Mouse (Mus musculus) intestine, postnatal 0 days (tissue): Measurements from ENCODE around the gene 1600002K03Rik. TPM values are rescaled to one million over a fixed set of nuclear protein-coding genes. Genes with fewer than 3 reads are reported as not detected.
"Not testable (repeated sequence)": the region's sequence is repeated elsewhere in the genome, so short reads cannot be mapped to it uniquely, and the experiment has no call there.

ENCODE experiments used
- ATAC-seq: fragments of 200-750 bp; cut with Nextera tagmentation; 2 replicates; pipeline ENCODE4 v1.8.0; 2017; ENCODE audit warnings: mild to moderate bottlenecking, moderate TSS enrichment, moderate library complexity
- H3K27ac ChIP-seq: fragments of 300-500 bp; sonication (generic); 2 replicates; pipeline ENCODE4 v1.5.1; 2014; ENCODE audit warnings: mild to moderate bottlenecking, low read depth, low read length, moderate library complexity
- H3K27me3 ChIP-seq: fragments of 300-500 bp; sonication (generic); replicated peaks from 2 replicates; pipeline ENCODE4 v1.6.1; 2014; ENCODE audit warnings: low read length, mixed read lengths; ENCODE audit not compliant: control insufficient read depth, insufficient read depth
- H3K36me3 ChIP-seq: fragments of 300-500 bp; sonication (generic); 2 replicates; pipeline ENCODE4 v1.6.1; 2014; ENCODE audit warnings: mild to moderate bottlenecking, moderate library complexity; ENCODE audit not compliant: control insufficient read depth, insufficient read depth
- H3K4me1 ChIP-seq: fragments of 300-500 bp; sonication (generic); replicated peaks from 2 replicates; pipeline ENCODE4 v1.6.1; 2014; ENCODE audit warnings: antibody characterized with exemption, low read length, mixed read lengths; ENCODE audit not compliant: control insufficient read depth, insufficient read depth
- H3K4me2 ChIP-seq: fragments of 300-500 bp; sonication (generic); replicated peaks from 2 replicates; pipeline ENCODE4 v1.6.1; 2014; ENCODE audit warnings: low read depth, mild to moderate bottlenecking, moderate library complexity
- H3K4me3 ChIP-seq: fragments of 300-500 bp; sonication (generic); 2 replicates; pipeline ENCODE4 v1.5.1; 2014; ENCODE audit warnings: low read depth, low read length
- H3K9ac ChIP-seq: fragments of 300-500 bp; sonication (generic); 2 replicates; pipeline ENCODE4 v1.6.1; 2014; ENCODE audit warnings: mild to moderate bottlenecking, low read depth, low read length
- H3K9me3 ChIP-seq: fragments of 300-500 bp; sonication (generic); 2 replicates; pipeline ENCODE4 v1.6.1; 2016; ENCODE audit warnings: mixed run types; ENCODE audit not compliant: control insufficient read depth
- CTCF ChIP-seq: sonication (generic); IDR thresholded peaks from 2 replicates; pipeline ENCODE4 v1.5.1; 2016; ENCODE audit warnings: low read depth, mild to moderate bottlenecking, control low read depth, antibody characterized with exemption, moderate library complexity
- WGBS: fragments of 180-500 bp; shearing (Covaris S2); extraction: QIAGEN DNeasy Blood & Tissue Kit; methylation state at CpG from one replicate; pipeline ENCODE4 v1.1.7; 2014; 5-methylcytosine and 5-hydroxymethylcytosine counted together
- polyA plus RNA-seq: library from polyadenylated mRNA; unstranded; fragments of >200 nt; fragmentation: Nextera tagmentation; extraction: Ambion mirVana; gene quantifications from 2 replicates; pipeline ENCODE4 v1.2.1, GENCODE M21; 2015

Gene 1600002K03Rik
- polyA plus RNA-seq, 1 experiment from 2014 or later: 13.9 TPM

DNA sequence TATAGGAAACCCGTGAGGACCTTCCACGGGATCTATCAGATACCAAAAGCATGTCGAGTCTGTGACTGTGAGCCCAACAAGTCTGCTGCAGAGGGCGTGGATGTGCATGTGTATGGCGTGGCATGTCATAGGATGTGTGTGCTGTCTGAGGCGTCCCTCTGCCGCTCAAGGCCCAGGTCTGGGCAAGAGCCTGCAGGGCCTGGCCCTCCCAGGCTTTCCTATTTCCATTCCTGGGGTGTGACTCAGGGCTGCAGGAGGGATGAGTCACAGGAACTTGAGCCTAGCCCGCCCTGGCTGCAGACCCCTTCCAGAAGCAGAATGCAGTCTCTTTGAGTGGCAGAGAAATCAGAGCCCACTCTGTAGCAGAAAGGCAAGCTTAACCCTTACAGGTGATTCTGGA lies 9.0 kb upstream of the 1600002K03Rik start:
- ATAC-seq: no peak
- H3K4me3 ChIP-seq: no peak overlapping the region
- no peak overlapping the region for H3K9ac ChIP-seq
- TF ChIP-seq CTCF: no peak
- no peaks in the 10 kb centered on the region for H3K9me3 ChIP-seq
- H3K4me2 ChIP-seq: 0 out of 2 replicates have a peak overlapping the region, but pooled peaks have one; percentile 1
- H3K36me3 ChIP-seq: no peaks in the 10 kb centered on the region
- 68% methylated on average over 8 of the region's 8 CpGs for whole genome bisulfite sequencing
- no peak overlapping the region for H3K27ac ChIP-seq
- H3K4me1 ChIP-seq: peaks cover 38% of the 10 kb centered on the region
- no peaks in the 10 kb centered on the region for H3K27me3 ChIP-seq

DNA sequence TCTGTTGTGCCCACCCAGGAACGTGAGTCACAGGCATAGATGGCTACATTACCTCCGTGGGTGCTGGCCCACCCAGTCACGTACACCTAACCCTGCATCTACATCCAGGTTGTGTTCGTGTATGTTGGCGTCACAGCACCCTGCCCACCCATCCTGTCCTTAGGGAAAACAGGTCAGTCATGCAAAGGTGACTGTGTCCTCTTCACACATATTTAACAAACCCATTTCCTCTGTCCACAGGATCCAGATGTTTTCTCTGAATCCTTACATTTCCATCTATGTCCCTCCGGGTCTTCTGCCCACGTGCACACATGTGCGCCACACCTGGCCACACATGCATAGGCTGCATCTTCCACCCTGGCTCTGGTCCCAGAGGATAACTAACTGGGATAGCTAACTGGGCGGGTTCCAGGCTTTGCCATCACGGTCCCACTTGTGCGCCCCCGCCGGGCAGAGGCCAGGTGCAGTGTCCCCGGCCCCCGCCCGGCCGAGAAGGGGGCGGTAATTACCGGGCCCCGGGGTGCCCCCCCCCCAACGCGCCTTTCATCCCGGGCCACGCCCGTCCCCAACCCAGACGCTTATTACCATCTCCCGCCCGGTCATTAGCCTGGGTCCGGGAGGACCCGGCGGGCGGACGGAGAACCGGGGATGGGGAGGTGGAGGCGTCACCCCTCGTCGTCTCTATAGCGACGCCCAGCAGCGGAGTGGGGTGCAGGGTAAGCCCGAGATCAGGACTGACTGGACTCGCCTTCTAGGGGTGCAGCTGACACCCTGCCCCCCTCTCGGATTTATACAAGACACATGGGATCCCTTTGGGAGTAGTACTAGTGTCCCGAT lies 8.4 kb upstream of the 1600002K03Rik start:
- peaks cover 32% of the 10 kb centered on the region for H3K4me1 ChIP-seq
- no peak for ATAC-seq
- H3K9ac ChIP-seq: peak overlapping the region; percentile 46
- H3K36me3 ChIP-seq: 0 out of 2 replicates have a peak, but pooled peaks cover 3% of the 10 kb centered on the region
- peak overlapping the region; percentile 37 for H3K4me3 ChIP-seq
- no peaks in the 10 kb centered on the region for H3K9me3 ChIP-seq
- no peak for TF ChIP-seq CTCF
- no peaks in the 10 kb centered on the region for H3K27me3 ChIP-seq
- 8% methylated on average over 44 of the region's 44 CpGs for WGBS
- H3K4me2 ChIP-seq: peak overlapping the region; percentile 82
- H3K27ac ChIP-seq: peak overlapping the region; percentile 50

GRCm38 (mm10) chr10:80164998-80165344 lies 7.8 kb upstream of the 1600002K03Rik start:
- Histone ChIP-seq H3K27me3 (no peaks in the 10 kb centered on the region), H3K36me3 (peaks cover 9% of the 10 kb centered on the region), H3K4me1 (peaks cover 29% of the 10 kb centered on the region), H3K9ac (peak overlapping the region; percentile 46), H3K27ac (peak overlapping the region; percentile 60), H3K4me3 (peak overlapping the region; percentile 37), H3K9me3 (no peaks in the 10 kb centered on the region), H3K4me2 (peak overlapping the region; percentile 82)
- TF ChIP-seq CTCF: peak; percentile 100
- WGBS: 0% methylated on average over 17 of the region's 17 CpGs
- peak; percentile 13 for ATAC-seq

GRCm38 (mm10) chr10:80165392-80166128 lies 7.2 kb upstream of the 1600002K03Rik start, which contains the start of gene Cirbp:
Cirbp (plus strand) TSS chr10:80165985.
- Histone ChIP-seq H3K4me1 (peaks cover 23% of the 10 kb centered on the region), H3K9ac (peak within 1 kb of the TSS; percentile 46), H3K27ac (peak within 1 kb of the TSS; percentile 60), H3K9me3 (no peaks in the 10 kb centered on the region), H3K27me3 (no peaks in the 10 kb centered on the region), H3K4me2 (peak within 1 kb of the TSS; percentile 82), H3K4me3 (peak within 1 kb of the TSS; percentile 37), H3K36me3 (peaks cover 14% of the 10 kb centered on the region)
- no peak for ATAC-seq
- TF ChIP-seq CTCF: no peak
- 18% methylated on average over 20 of the region's 20 CpGs for WGBS

- H3K4me2 ChIP-seq: peak overlapping the region; percentile 82
- ATAC-seq, H3K27me3 ChIP-seq, H3K9me3 ChIP-seq, H3K4me3 ChIP-seq: not testable (repeated sequence)
- peak overlapping the region; percentile 60 for H3K27ac ChIP-seq
- WGBS: 87% methylated on average over 4 of the region's 4 CpGs
- H3K36me3 ChIP-seq: peaks cover 20% of the 10 kb centered on the region
- peaks cover 20% of the 10 kb centered on the region for H3K4me1 ChIP-seq
- 0 out of 2 replicates have a peak overlapping the region, but pooled peaks have one; percentile 46 for H3K9ac ChIP-seq
These were observed 6.6 kb upstream of the 1600002K03Rik start for GRCm38 (mm10) chr10:80166136-80166535.

- peak overlapping the region; percentile 81 for H3K4me3 ChIP-seq
- peak overlapping the region; percentile 100 for H3K27ac ChIP-seq
- no peaks in the 10 kb centered on the region for H3K27me3 ChIP-seq
- under 1% methylated on average over 51 of the region's 55 CpGs for WGBS
- peak overlapping the region; percentile 67 for H3K4me2 ChIP-seq
- TF ChIP-seq CTCF: no peak
- peaks cover 12% of the 10 kb centered on the region; the same call in 1 of the 2 replicates for H3K4me1 ChIP-seq
- peaks cover 31% of the 10 kb centered on the region for H3K36me3 ChIP-seq
- no peaks in the 10 kb centered on the region for H3K9me3 ChIP-seq
- H3K9ac ChIP-seq: peak overlapping the region; percentile 99
- peak; percentile 86 for ATAC-seq
These were observed 5.2 kb upstream of the 1600002K03Rik start for GRCm38 (mm10) chr10:80167460-80168037.
